Mouse (Mus musculus): ENCODE results near the gene Parvg.

Parvg gene

GRCm38 (mm10) chr15:84323966-84324869, at the start of gene Parvg:
Parvg (plus strand) TSS chr15:84324026.
- DNase-seq (ENCODE audit: low read depth, low spot score) = peak; percentile 85

- no peak for DNase-seq (ENCODE audit: low read depth, low spot score)
Measured at GRCm38 (mm10) chr15:84276066-84276465, 47.8 kb upstream of the Parvg start.

- no peak for DNase-seq (ENCODE audit: low read depth, low spot score)
Measured at GRCm38 (mm10) chr15:84278091-84278490, 45.7 kb upstream of the Parvg start.

GRCm38 (mm10) chr15:84278656-84279055, 45.2 kb upstream of the Parvg start:
- DNase-seq (ENCODE audit: low read depth, low spot score) = no peak

- peak; percentile 31 for DNase-seq (ENCODE audit: low read depth, low spot score)
Measured at GRCm38 (mm10) chr15:84280309-84280708, 43.5 kb upstream of the Parvg start.

- DNase-seq (ENCODE audit: low read depth, low spot score) = no peak
Measured at GRCm38 (mm10) chr15:84280712-84281347, 43.0 kb upstream of the Parvg start.

GRCm38 (mm10) chr15:84282206-84283085, 41.4 kb upstream of the Parvg start:
- peak; percentile 42 for DNase-seq (ENCODE audit: low read depth, low spot score)

GRCm38 (mm10) chr15:84284059-84284458, 39.8 kb upstream of the Parvg start:
- peak; percentile 58 for DNase-seq (ENCODE audit: low read depth, low spot score)

- no peak for DNase-seq (ENCODE audit: low read depth, low spot score)
Measured at GRCm38 (mm10) chr15:84285453-84285852, 38.4 kb upstream of the Parvg start.

GRCm38 (mm10) chr15:84288953-84289352, 34.9 kb upstream of the Parvg start:
- DNase-seq (ENCODE audit: low read depth, low spot score) = peak; percentile 63

GRCm38 (mm10) chr15:84291097-84291496, 32.7 kb upstream of the Parvg start:
- no peak for DNase-seq (ENCODE audit: low read depth, low spot score)

GRCm38 (mm10) chr15:84293590-84293989, 30.2 kb upstream of the Parvg start:
- DNase-seq (ENCODE audit: low read depth, low spot score) = no peak

- no peak for DNase-seq (ENCODE audit: low read depth, low spot score)
Measured at GRCm38 (mm10) chr15:84294391-84294790, 29.4 kb upstream of the Parvg start.

- no peak for DNase-seq (ENCODE audit: low read depth, low spot score)
Measured at GRCm38 (mm10) chr15:84295225-84295624, 28.6 kb upstream of the Parvg start.

GRCm38 (mm10) chr15:84297454-84297853, 26.4 kb upstream of the Parvg start:
- DNase-seq (ENCODE audit: low read depth, low spot score) = no peak

- peak; percentile 68 for DNase-seq (ENCODE audit: low read depth, low spot score)
Measured at GRCm38 (mm10) chr15:84298804-84299370, 24.9 kb upstream of the Parvg start.

- no peak for DNase-seq (ENCODE audit: low read depth, low spot score)
Measured at GRCm38 (mm10) chr15:84299662-84300333, 24.0 kb upstream of the Parvg start.

GRCm38 (mm10) chr15:84300591-84300990, 23.2 kb upstream of the Parvg start:
- DNase-seq (ENCODE audit: low read depth, low spot score) = no peak

- no peak for DNase-seq (ENCODE audit: low read depth, low spot score)
Measured at GRCm38 (mm10) chr15:84301026-84301425, 22.8 kb upstream of the Parvg start.

- DNase-seq (ENCODE audit: low read depth, low spot score) = peak; percentile 27
Measured at GRCm38 (mm10) chr15:84301641-84302420, 22.0 kb upstream of the Parvg start.
